Comparison of ENCODE assay signal across 7 mouse cellular contexts in genomic region chr5:21543409-21544201, GRCm38 (mm10). TPM values are rescaled to one million over a fixed set of nuclear protein-coding genes. Genes with fewer than 3 reads are reported as not detected.
DNase-seq lines count a peak whose midpoint lies in the region; ATAC-seq and TF ChIP-seq lines count a peak whose summit lies in the region.

Lrrc17 (plus strand) TSS chr5:21543559.

- WGBS in heart, embryonic 11.5 days (ENCODE audit: insufficient replicate concordance), result 41% methylated on average over 17 of the region's 17 CpGs
- 15% methylated on average over 17 of the region's 17 CpGs for WGBS in limb, embryonic 12.5 days
- 49% methylated on average over 17 of the region's 17 CpGs for WGBS in small intestine, adult 2 months

- no peaks in the 10 kb centered on the region; the same call in 1 of the 2 replicates for H3K4me1 ChIP-seq in heart, embryonic 11.5 days (ENCODE audit: control insufficient read depth, insufficient read depth, low read length)
- peaks cover 30% of the 10 kb centered on the region for H3K4me1 ChIP-seq in limb, embryonic 12.5 days (replicated peaks)
- peaks cover 9% of the 10 kb centered on the region for H3K4me1 ChIP-seq in small intestine, adult 2 months (ENCODE audit: control insufficient read depth, insufficient read depth, insufficient read length, low read length)

- H3K36me3 ChIP-seq in heart, embryonic 11.5 days (ENCODE audit: control insufficient read depth, insufficient read depth, low read length), result no peaks in the 10 kb centered on the region
- H3K36me3 ChIP-seq in limb, embryonic 12.5 days, result peaks cover 10% of the 10 kb centered on the region
- no peaks in the 10 kb centered on the region for H3K36me3 ChIP-seq in small intestine, adult 2 months (ENCODE audit: control insufficient read depth, insufficient read depth, low read length)

- peak within 1 kb of the TSS; percentile 15; the same call in 1 of the 2 replicates for H3K4me3 ChIP-seq in heart, embryonic 11.5 days (ENCODE audit: low read depth, low read length)
- H3K4me3 ChIP-seq in limb, embryonic 12.5 days (replicated peaks), result peak within 1 kb of the TSS; percentile 48
- peak within 1 kb of the TSS; percentile 51 for H3K4me3 ChIP-seq in small intestine, adult 2 months (ENCODE audit: low read depth, low read length)

- peak within 1 kb of the TSS; percentile 24; the same call in 1 of the 2 replicates for H3K9ac ChIP-seq in heart, embryonic 11.5 days (ENCODE audit: low read depth, low read length)
- H3K9ac ChIP-seq in limb, embryonic 12.5 days (replicated peaks), result peak within 1 kb of the TSS; percentile 60

- peak; percentile 64 for DNase-seq in adipocyte (ENCODE audit: low spot score)
- DNase-seq in embryo, embryonic 11 days, result peak; percentile 77
- DNase-seq in frontal cortex, postnatal 10 days (ENCODE audit: low spot score in 2 of 2), result no peak
- DNase-seq in layer of hippocampus, adult 9-11 months, result no peak

- no peak for TF ChIP-seq CTCF in small intestine, adult 2 months (IDR thresholded peaks at IDR 0.05; ENCODE audit: extremely low read depth, insufficient read length, insufficient replicate concordance, low read depth, low read length)

- no peak for ATAC-seq in heart, embryonic 11.5 days (replicated peaks; ENCODE audit: insufficient number of reproducible peaks, low FRiP score, low TSS enrichment)
- peak; percentile 95 for ATAC-seq in limb, embryonic 12.5 days (ENCODE audit: insufficient number of reproducible peaks, insufficient read depth, low FRiP score, low TSS enrichment, low read depth)

- H3K4me2 ChIP-seq in heart, embryonic 11.5 days, result peak within 1 kb of the TSS; percentile 53
- peak within 1 kb of the TSS; percentile 61 for H3K4me2 ChIP-seq in limb, embryonic 12.5 days

- H3K9me3 ChIP-seq in heart, embryonic 11.5 days (replicated peaks; ENCODE audit: control insufficient read depth, low read length), result no peaks in the 10 kb centered on the region
- H3K9me3 ChIP-seq in limb, embryonic 12.5 days, result peaks cover 5% of the 10 kb centered on the region; the same call in 1 of the 2 replicates

- TF ChIP-seq POLR2A in small intestine, adult 2 months (IDR thresholded peaks at IDR 0.05; ENCODE audit: low read depth, low read length), result no peak

- H3K27ac ChIP-seq in heart, embryonic 11.5 days (ENCODE audit: low read depth, low read length), result no peak within 1 kb of the TSS
- H3K27ac ChIP-seq in limb, embryonic 12.5 days, result peak within 1 kb of the TSS; percentile 95
- peak within 1 kb of the TSS; percentile 77 for H3K27ac ChIP-seq in small intestine, adult 2 months (ENCODE audit: insufficient read depth, low read depth, low read length)

- H3K27me3 ChIP-seq in heart, embryonic 11.5 days (ENCODE audit: control insufficient read depth, insufficient read depth, low read length), result no peaks in the 10 kb centered on the region
- no peaks in the 10 kb centered on the region for H3K27me3 ChIP-seq in limb, embryonic 12.5 days
- no peaks in the 10 kb centered on the region for H3K27me3 ChIP-seq in small intestine, adult 2 months (ENCODE audit: control insufficient read depth, insufficient read depth, low read length)

RNA-seq across cellular contexts. Expression of gene Lrrc17, which starts in this region (rescaled TPM):
- polyA plus RNA-seq in heart, embryonic 11.5 days (2014; fragmentation: Nextera tagmentation; extraction: Ambion mirVana), result 5.0 and 5.1 TPM in 2 replicates
- 51.3 and 61.0 TPM in 2 replicates for polyA plus RNA-seq in limb, embryonic 12.5 days (2016; fragmentation: Nextera tagmentation; extraction: Ambion mirVana)
- 0.37 and 0.56 TPM in 2 replicates for polyA plus RNA-seq in small intestine, adult 2 months (2012; rRNA removed)

Comparison
In these comparisons a context has a peak if more than half of its experiments do, and no peak if none do; other contexts are left out.
1. DNase-seq: peak in adipocyte (single experiment) and embryo, embryonic 11 days (single experiment); none in frontal cortex, postnatal 10 days (0 of 2) and layer of hippocampus, adult 9-11 months (single experiment).
2. Peak in every context shown above with its lines, with median percentiles within 50 percentile points of each other: H3K4me3 ChIP-seq.